Mouse (Mus musculus) liver, postnatal 0 days (tissue): ENCODE measurements around the gene Pglyrp4.

ENCODE experiments used
- CTCF ChIP-seq: sonication (generic); IDR thresholded peaks from 2 replicates; pipeline ENCODE4 v1.5.1; 2016; ENCODE audit warnings: antibody characterized with exemption, low read depth
- EP300 ChIP-seq: IDR thresholded peaks from 2 replicates; pipeline ENCODE4 v1.6.1; 2016; ENCODE audit warnings: antibody characterized with exemption, low read depth, mild to moderate bottlenecking

DNA sequence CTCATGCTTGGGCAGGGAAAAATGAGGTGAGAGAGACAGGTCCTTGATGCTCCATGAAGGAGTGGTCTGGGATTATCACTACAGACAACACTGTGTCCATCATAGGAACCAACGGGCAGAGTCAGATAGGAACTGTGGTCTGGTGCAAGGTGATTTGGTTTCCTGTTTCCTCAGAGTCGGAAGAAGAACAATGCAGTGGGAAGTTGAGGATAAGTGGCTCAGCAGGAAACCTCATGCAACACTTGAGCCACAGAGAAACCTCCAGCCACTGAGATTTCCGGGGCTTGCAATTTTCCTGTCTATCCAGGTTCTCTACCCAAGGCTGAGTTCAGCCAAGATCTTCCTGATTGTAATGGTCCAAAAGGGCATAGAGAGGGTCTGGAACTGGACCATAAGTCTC, 48.0 kb upstream of the Pglyrp4 start:
- peak; percentile 33; the same call in 1 of the 2 replicates for TF ChIP-seq EP300
- TF ChIP-seq CTCF: no peak
